Comparison of ENCODE assay signal across 8 mouse cellular contexts in the genomic region with DNA sequence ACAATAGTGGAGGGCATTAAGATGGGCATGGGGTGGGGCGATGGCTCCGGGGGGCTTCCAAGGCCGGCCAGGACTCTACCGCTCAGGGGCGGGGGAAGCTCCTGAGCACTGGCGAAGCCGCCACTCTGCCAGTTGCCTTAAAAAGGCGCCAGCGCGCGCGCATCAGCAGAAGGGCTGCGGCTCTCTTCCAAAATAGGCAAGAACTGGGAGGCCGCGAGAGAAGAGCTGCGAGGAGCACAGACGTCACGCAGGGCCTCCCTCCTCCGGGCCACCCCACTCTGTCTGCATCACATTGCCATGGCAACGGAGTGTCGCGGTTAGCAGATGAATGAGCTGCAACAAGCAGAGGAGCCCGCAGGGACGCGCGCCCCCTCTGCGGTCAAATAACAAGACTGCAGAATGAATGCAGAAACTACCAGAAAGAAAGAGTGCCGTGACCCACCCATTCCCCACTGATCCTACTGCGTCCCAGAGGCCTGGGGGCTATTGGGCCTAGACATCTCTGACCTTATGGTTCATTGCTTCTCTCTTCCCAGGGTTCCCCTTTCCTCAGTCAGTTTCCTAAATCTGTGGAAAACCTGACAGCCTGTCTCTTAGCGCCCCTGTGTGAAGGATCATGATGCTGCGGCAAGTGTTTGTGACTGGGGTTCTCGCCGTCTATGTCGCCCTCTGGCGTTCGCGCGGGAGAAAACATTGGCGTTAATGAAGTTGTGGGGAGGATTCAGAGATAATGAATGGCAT. TPM values are rescaled to one million over a fixed set of nuclear protein-coding genes. Genes with fewer than 3 reads are reported as not detected.
DNase-seq lines count a peak whose midpoint lies in the region; ATAC-seq and TF ChIP-seq lines count a peak whose summit lies in the region.

No protein-coding gene starts in this region.

- TF ChIP-seq POLR2A in bone marrow, adult 2 months (IDR thresholded peaks at IDR 0.05; ENCODE audit: borderline replicate concordance, control insufficient read depth, low read depth, low read length): no peak

- peak overlapping the region; percentile 47 for H3K4me2 ChIP-seq in embryonic facial prominence, embryonic 15.5 days (replicated peaks)
- H3K4me2 ChIP-seq in heart, embryonic 12.5 days: peak overlapping the region; percentile 64
- H3K4me2 ChIP-seq in kidney, embryonic 16.5 days (replicated peaks; ENCODE audit: low read depth, low read length): peak overlapping the region; percentile 52

- H3K9ac ChIP-seq in embryonic facial prominence, embryonic 15.5 days: peak overlapping the region; percentile 21; the same call in 1 of the 2 replicates
- peak overlapping the region; percentile 49 for H3K9ac ChIP-seq in heart, embryonic 12.5 days
- 0 out of 2 replicates have a peak overlapping the region, but pooled peaks have one; percentile 2 for H3K9ac ChIP-seq in kidney, embryonic 16.5 days (replicated peaks; ENCODE audit: low read length)

- no peak overlapping the region for H3K4me3 ChIP-seq in bone marrow, adult 2 months (replicated peaks; ENCODE audit: control insufficient read depth, low read depth, low read length)
- H3K4me3 ChIP-seq in embryonic facial prominence, embryonic 15.5 days (replicated peaks): peak overlapping the region; percentile 25
- H3K4me3 ChIP-seq in heart, embryonic 12.5 days: peak overlapping the region; percentile 33
- peak overlapping the region; percentile 30 for H3K4me3 ChIP-seq in kidney, embryonic 16.5 days (ENCODE audit: low read length)

- no peak overlapping the region for H3K27ac ChIP-seq in bone marrow, adult 2 months (ENCODE audit: control insufficient read depth, insufficient read depth, low read depth, low read length, poor library complexity)
- peak overlapping the region; percentile 35 for H3K27ac ChIP-seq in embryonic facial prominence, embryonic 15.5 days (replicated peaks)
- peak overlapping the region; percentile 61 for H3K27ac ChIP-seq in heart, embryonic 12.5 days (ENCODE audit: poor library complexity, severe bottlenecking)
- H3K27ac ChIP-seq in kidney, embryonic 16.5 days (ENCODE audit: low read length): no peak overlapping the region

- H3K9me3 ChIP-seq in embryonic facial prominence, embryonic 15.5 days (replicated peaks): no peaks in the 10 kb centered on the region
- peaks cover 7% of the 10 kb centered on the region; the same call in 1 of the 2 replicates for H3K9me3 ChIP-seq in heart, embryonic 12.5 days (replicated peaks)
- H3K9me3 ChIP-seq in kidney, embryonic 16.5 days (ENCODE audit: low read length): peaks cover 4% of the 10 kb centered on the region; the same call in 1 of the 2 replicates

- WGBS in bone marrow, adult 2 months: 2% methylated on average over 39 of the region's 39 CpGs
- under 1% methylated on average over 39 of the region's 39 CpGs for WGBS in embryonic facial prominence, embryonic 15.5 days
- 1% methylated on average over 39 of the region's 39 CpGs for WGBS in heart, embryonic 12.5 days
- WGBS in kidney, embryonic 16.5 days: under 1% methylated on average over 39 of the region's 39 CpGs

- TF ChIP-seq CTCF in bone marrow, adult 2 months (IDR thresholded peaks at IDR 0.05; ENCODE audit: control insufficient read depth, insufficient read depth, low read length): peak; percentile 92

- no peaks in the 10 kb centered on the region for H3K36me3 ChIP-seq in embryonic facial prominence, embryonic 15.5 days
- H3K36me3 ChIP-seq in heart, embryonic 12.5 days: no peaks in the 10 kb centered on the region
- H3K36me3 ChIP-seq in kidney, embryonic 16.5 days (ENCODE audit: insufficient read depth, low read length): no peaks in the 10 kb centered on the region

- peak; percentile 89 for ATAC-seq in embryonic facial prominence, embryonic 15.5 days (ENCODE audit: insufficient number of reproducible peaks, low FRiP score, low TSS enrichment, low read depth)
- peak; percentile 78 for ATAC-seq in heart, embryonic 12.5 days (ENCODE audit: insufficient number of reproducible peaks, low FRiP score)
- peak; percentile 91 for ATAC-seq in kidney, embryonic 16.5 days (ENCODE audit: low FRiP score, low TSS enrichment)

- peaks cover 28% of the 10 kb centered on the region for H3K27me3 ChIP-seq in embryonic facial prominence, embryonic 15.5 days
- H3K27me3 ChIP-seq in heart, embryonic 12.5 days (replicated peaks): no peaks in the 10 kb centered on the region; the same call in 1 of the 2 replicates
- no peaks in the 10 kb centered on the region; the same call in 1 of the 2 replicates for H3K27me3 ChIP-seq in kidney, embryonic 16.5 days (ENCODE audit: insufficient read depth, low read length)

- H3K4me1 ChIP-seq in bone marrow, adult 2 months (ENCODE audit: control insufficient read depth, insufficient read depth, low read length): no peaks in the 10 kb centered on the region
- peaks cover 10% of the 10 kb centered on the region for H3K4me1 ChIP-seq in embryonic facial prominence, embryonic 15.5 days
- H3K4me1 ChIP-seq in heart, embryonic 12.5 days (replicated peaks): peaks cover 20% of the 10 kb centered on the region
- H3K4me1 ChIP-seq in kidney, embryonic 16.5 days (ENCODE audit: insufficient read depth, low read length): peaks cover 9% of the 10 kb centered on the region; the same call in 1 of the 2 replicates

- DNase-seq in B cell, adult 2 months: peak; percentile 83 to 84
- peak; percentile 65 for DNase-seq in liver
- peak; percentile 87 for DNase-seq in naive thymus-derived CD4-positive, alpha-beta T cell, adult 2 months (ENCODE audit: low read depth)
- peak; percentile 64 to 87 for DNase-seq in spleen, postnatal 4 days (ENCODE audit: low spot score in 2 of 2)

RNA-seq across cellular contexts. Expression of a gene that starts 11.7 kb away (rescaled TPM):
- polyA plus RNA-seq in bone marrow, adult 2 months (2011; ENCODE audit: insufficient read depth, insufficient read length, low replicate concordance, missing spikeins): 6.9 and 15.5 TPM in 2 replicates
- polyA plus RNA-seq in embryonic facial prominence, embryonic 15.5 days (2015; fragmentation: Nextera tagmentation; extraction: Ambion mirVana): not detected in 2 replicates
- polyA plus RNA-seq in heart, embryonic 12.5 days (2016; fragmentation: Nextera tagmentation; extraction: Ambion mirVana): 0.08 and 0.13 TPM in 2 replicates
- polyA plus RNA-seq in kidney, embryonic 16.5 days (2015; fragmentation: Nextera tagmentation; extraction: Ambion mirVana): not detected in 2 replicates

RNA-seq across cellular contexts. Expression of a gene that starts 21.8 kb away (rescaled TPM):
- 1.3 and 1.7 TPM in 2 replicates for polyA plus RNA-seq in bone marrow, adult 2 months (2011; ENCODE audit: insufficient read depth, insufficient read length, low replicate concordance, missing spikeins)
- polyA plus RNA-seq in embryonic facial prominence, embryonic 15.5 days (2015; fragmentation: Nextera tagmentation; extraction: Ambion mirVana): 3.5 and 4.9 TPM in 2 replicates
- 8.7 and 9.9 TPM in 2 replicates for polyA plus RNA-seq in heart, embryonic 12.5 days (2016; fragmentation: Nextera tagmentation; extraction: Ambion mirVana)
- 6.4 and 7.1 TPM in 2 replicates for polyA plus RNA-seq in kidney, embryonic 16.5 days (2015; fragmentation: Nextera tagmentation; extraction: Ambion mirVana)

RNA-seq across cellular contexts. Expression of a gene that starts 36.8 kb away (rescaled TPM):
- 5.9 and 8.3 TPM in 2 replicates for polyA plus RNA-seq in bone marrow, adult 2 months (2011; ENCODE audit: insufficient read depth, insufficient read length, low replicate concordance, missing spikeins)
- 47.2 and 48.4 TPM in 2 replicates for polyA plus RNA-seq in embryonic facial prominence, embryonic 15.5 days (2015; fragmentation: Nextera tagmentation; extraction: Ambion mirVana)
- 48.2 and 49.1 TPM in 2 replicates for polyA plus RNA-seq in heart, embryonic 12.5 days (2016; fragmentation: Nextera tagmentation; extraction: Ambion mirVana)
- polyA plus RNA-seq in kidney, embryonic 16.5 days (2015; fragmentation: Nextera tagmentation; extraction: Ambion mirVana): 60.2 and 65.1 TPM in 2 replicates

RNA-seq across cellular contexts. Expression of a gene that starts 36.9 kb away (rescaled TPM):
- polyA plus RNA-seq in bone marrow, adult 2 months (2011; ENCODE audit: insufficient read depth, insufficient read length, low replicate concordance, missing spikeins): not detected in 2 replicates
- 1.9 and 2.0 TPM in 2 replicates for polyA plus RNA-seq in embryonic facial prominence, embryonic 15.5 days (2015; fragmentation: Nextera tagmentation; extraction: Ambion mirVana)
- 1.6 and 2.0 TPM in 2 replicates for polyA plus RNA-seq in heart, embryonic 12.5 days (2016; fragmentation: Nextera tagmentation; extraction: Ambion mirVana)
- polyA plus RNA-seq in kidney, embryonic 16.5 days (2015; fragmentation: Nextera tagmentation; extraction: Ambion mirVana): 1.9 and 3.8 TPM in 2 replicates

RNA-seq across cellular contexts. Expression of a gene that starts 39.3 kb away (rescaled TPM):
- 40.6 and 68.0 TPM in 2 replicates for polyA plus RNA-seq in bone marrow, adult 2 months (2011; ENCODE audit: insufficient read depth, insufficient read length, low replicate concordance, missing spikeins)
- polyA plus RNA-seq in embryonic facial prominence, embryonic 15.5 days (2015; fragmentation: Nextera tagmentation; extraction: Ambion mirVana): 42.2 and 48.6 TPM in 2 replicates
- 28.1 and 28.3 TPM in 2 replicates for polyA plus RNA-seq in heart, embryonic 12.5 days (2016; fragmentation: Nextera tagmentation; extraction: Ambion mirVana)
- polyA plus RNA-seq in kidney, embryonic 16.5 days (2015; fragmentation: Nextera tagmentation; extraction: Ambion mirVana): 53.1 and 53.4 TPM in 2 replicates

Comparison
In these comparisons a context has a peak if more than half of its experiments do, and no peak if none do; other contexts are left out.
1. H3K27ac ChIP-seq: peak in embryonic facial prominence, embryonic 15.5 days (single experiment) and heart, embryonic 12.5 days (single experiment); none in bone marrow, adult 2 months (single experiment) and kidney, embryonic 16.5 days (single experiment).
2. Peak in every context shown above with its lines, with median percentiles within 50 percentile points of each other: DNase-seq, ATAC-seq, H3K4me2 ChIP-seq and H3K9ac ChIP-seq.